In the genomic region with DNA sequence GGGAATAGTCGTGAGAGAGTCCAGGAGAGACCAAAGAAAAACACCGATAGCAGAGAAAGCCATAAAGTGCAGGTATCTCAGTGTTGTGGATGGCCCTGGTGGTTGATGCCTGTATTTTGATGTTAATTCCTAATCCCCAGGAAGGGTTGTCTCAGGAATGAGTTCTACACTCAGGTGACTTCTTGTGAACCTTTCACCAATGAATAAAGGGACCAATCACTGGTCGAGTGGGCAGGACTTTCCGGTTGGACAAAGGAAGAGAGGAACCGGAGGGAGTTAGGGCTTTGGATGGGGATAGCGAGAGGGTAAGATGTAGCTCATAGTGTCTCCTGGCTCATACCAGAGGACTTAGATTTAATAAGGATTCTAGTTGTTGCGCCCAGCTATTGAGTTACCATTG, we compare ENCODE assay signal across 12 mouse cellular contexts. TPM values are rescaled to one million over a fixed set of nuclear protein-coding genes. Genes with fewer than 3 reads are reported as not detected.
DNase-seq lines count a peak whose midpoint lies in the region; ATAC-seq and TF ChIP-seq lines count a peak whose summit lies in the region.
"Had no signal": no experiment of that assay in that cellular context is flagged by ENCODE, and none has a peak within 500 bp of the region (broad histone marks: within the 10 kb centered on the region; RNA-seq: fewer than 3 reads in every experiment).

No protein-coding gene starts in this region.

- H3K4me3 ChIP-seq in heart, embryonic 12.5 days = peak overlapping the region; percentile 37
- H3K4me3 ChIP-seq in ES-E14 (ENCODE audit: insufficient read depth in 1 of 2, low read depth in 1 of 2, low read length in 2 of 2, poor library complexity in 1 of 2, severe bottlenecking in 1 of 2) = peak overlapping the region; percentile 76 to 88
- no peak overlapping the region; the same call in 1 of the 2 replicates for H3K4me3 ChIP-seq in hindbrain, embryonic 14.5 days (replicated peaks; ENCODE audit: low read length)
- H3K4me3 ChIP-seq in midbrain, postnatal 0 days (ENCODE audit: low read depth, low read length) = no peak overlapping the region
- H3K4me3 ChIP-seq: limb, embryonic 15.5 days; midbrain, embryonic 13.5 days had no signal

- peak overlapping the region; percentile 62 for H3K4me2 ChIP-seq in heart, embryonic 12.5 days
- 0 out of 2 replicates have a peak overlapping the region, but pooled peaks have one; percentile 15 for H3K4me2 ChIP-seq in hindbrain, embryonic 14.5 days (replicated peaks)
- no peak overlapping the region for H3K4me2 ChIP-seq in midbrain, postnatal 0 days (ENCODE audit: low read depth, low read length, poor library complexity, severe bottlenecking)
- H3K4me2 ChIP-seq: limb, embryonic 15.5 days; midbrain, embryonic 13.5 days had no signal

- H3K9me3 ChIP-seq in heart, embryonic 12.5 days (replicated peaks) = peaks cover 6% of the 10 kb centered on the region; the same call in 1 of the 2 replicates
- H3K9me3 ChIP-seq in ES-E14 (ENCODE audit: control insufficient read depth, insufficient read depth, low read depth, low read length) = no peaks in the 10 kb centered on the region
- H3K9me3 ChIP-seq in hindbrain, embryonic 14.5 days (ENCODE audit: control insufficient read depth, low read length) = no peaks in the 10 kb centered on the region
- H3K9me3 ChIP-seq in midbrain, postnatal 0 days (ENCODE audit: low read length) = no peaks in the 10 kb centered on the region
- H3K9me3 ChIP-seq: limb, embryonic 15.5 days; midbrain, embryonic 13.5 days had no signal

- 19% methylated on average over 7 of the region's 7 CpGs for WGBS in heart, embryonic 12.5 days
- WGBS in hindbrain, embryonic 14.5 days = 12% methylated on average over 7 of the region's 7 CpGs
- 12% methylated on average over 7 of the region's 7 CpGs for WGBS in midbrain, postnatal 0 days

- DNase-seq in heart, postnatal 4 days = no peak
- DNase-seq in ES-E14 (ENCODE audit: low read depth, low spot score) = peak; percentile 79
- DNase-seq in hindbrain, embryonic 14.5 days (ENCODE audit: low spot score) = no peak
- DNase-seq in kidney, postnatal 25 days = peak; percentile 34 to 66
- no peak for DNase-seq in lung, postnatal 36 days
- no peak for DNase-seq in lung, postnatal 10 days
- DNase-seq in midbrain, postnatal 0 days (ENCODE audit: low spot score) = no peak
- DNase-seq: adrenal gland, postnatal 36 days had no signal

- H3K9ac ChIP-seq in heart, embryonic 12.5 days = peak overlapping the region; percentile 35; the same call in 1 of the 2 replicates
- H3K9ac ChIP-seq in ES-E14 (ENCODE audit: insufficient read depth, low read depth, low read length, poor library complexity, severe bottlenecking) = peak overlapping the region; percentile 78
- H3K9ac ChIP-seq in hindbrain, embryonic 14.5 days = no peak overlapping the region
- H3K9ac ChIP-seq in midbrain, postnatal 0 days (replicated peaks; ENCODE audit: low read length, poor library complexity, severe bottlenecking) = no peak overlapping the region
- H3K9ac ChIP-seq: limb, embryonic 15.5 days; midbrain, embryonic 13.5 days had no signal

- no peak for TF ChIP-seq CTCF in midbrain, postnatal 0 days (IDR thresholded peaks at IDR 0.05)

- in situ Hi-C loops in ES-E14 (cut with MboI; ENCODE audit: low sequenced_read_pairs in 2 of 2, unreplicated experiment in 2 of 2) = no loop called here

- 0 out of 2 replicates have a peak, but pooled peaks cover 3% of the 10 kb centered on the region for H3K36me3 ChIP-seq in heart, embryonic 12.5 days
- no peaks in the 10 kb centered on the region for H3K36me3 ChIP-seq in ES-E14 (ENCODE audit: control insufficient read depth, insufficient read depth, low read length, poor library complexity, severe bottlenecking)
- 0 out of 2 replicates have a peak, but pooled peaks cover 3% of the 10 kb centered on the region for H3K36me3 ChIP-seq in hindbrain, embryonic 14.5 days (replicated peaks; ENCODE audit: control insufficient read depth, insufficient read depth)
- H3K36me3 ChIP-seq in midbrain, postnatal 0 days (ENCODE audit: insufficient read depth, low read length) = no peaks in the 10 kb centered on the region
- H3K36me3 ChIP-seq: midbrain, embryonic 13.5 days had no signal

- H3K27me3 ChIP-seq in heart, embryonic 12.5 days (replicated peaks) = no peaks in the 10 kb centered on the region
- no peaks in the 10 kb centered on the region for H3K27me3 ChIP-seq in hindbrain, embryonic 14.5 days (ENCODE audit: control insufficient read depth, insufficient read depth, low read length)
- no peaks in the 10 kb centered on the region for H3K27me3 ChIP-seq in midbrain, postnatal 0 days (ENCODE audit: insufficient read depth, low read length)
- H3K27me3 ChIP-seq: CH12.LX; limb, embryonic 15.5 days; midbrain, embryonic 13.5 days had no signal

- no peak for ATAC-seq in heart, embryonic 12.5 days (ENCODE audit: insufficient number of reproducible peaks, low FRiP score)
- no peak for ATAC-seq in hindbrain, embryonic 14.5 days (ENCODE audit: low FRiP score)
- no peak for ATAC-seq in midbrain, postnatal 0 days (ENCODE audit: low FRiP score)
- ATAC-seq: midbrain, embryonic 13.5 days had no signal

- 0 out of 2 replicates have a peak, but pooled peaks cover 4% of the 10 kb centered on the region for H3K4me1 ChIP-seq in heart, embryonic 12.5 days (replicated peaks)
- H3K4me1 ChIP-seq in ES-E14 (ENCODE audit: control insufficient read depth in 2 of 2, insufficient read depth in 2 of 2, low read length in 2 of 2, poor library complexity in 1 of 2) = peaks cover 5 to 7% of the 10 kb centered on the region in 2 experiments; a peak in 1 of 4 replicates
- H3K4me1 ChIP-seq in hindbrain, embryonic 14.5 days (replicated peaks; ENCODE audit: control insufficient read depth, insufficient read depth, low read length) = no peaks in the 10 kb centered on the region
- no peaks in the 10 kb centered on the region for H3K4me1 ChIP-seq in midbrain, postnatal 0 days (ENCODE audit: insufficient read depth, low read length)
- H3K4me1 ChIP-seq: limb, embryonic 15.5 days; midbrain, embryonic 13.5 days had no signal

- no peak overlapping the region for H3K27ac ChIP-seq in heart, embryonic 12.5 days (ENCODE audit: poor library complexity, severe bottlenecking)
- H3K27ac ChIP-seq in ES-E14 (ENCODE audit: insufficient read depth, low read depth, low read length, poor library complexity, severe bottlenecking) = peak overlapping the region; percentile 80; the same call in 1 of the 2 replicates
- no peak overlapping the region for H3K27ac ChIP-seq in hindbrain, embryonic 14.5 days
- no peak overlapping the region for H3K27ac ChIP-seq in midbrain, postnatal 0 days (ENCODE audit: low read depth, low read length)
- H3K27ac ChIP-seq: limb, embryonic 15.5 days; midbrain, embryonic 13.5 days had no signal

TF ChIP-seq in ES-E14, 5 proteins besides CTCF, POLR2A, EP300 and RAD21:
- TF ChIP-seq ZNF384 (IDR thresholded peaks at IDR 0.05; ENCODE audit: low read depth, low read length) (no peak), HCFC1 (IDR thresholded peaks at IDR 0.05; ENCODE audit: borderline replicate concordance, insufficient read depth, low read length) (no peak), ZC3H11A (IDR thresholded peaks at IDR 0.05; ENCODE audit: borderline replicate concordance, low read depth, low read length) (no peak), MAFK (IDR thresholded peaks at IDR 0.05; ENCODE audit: insufficient read depth, low read depth, low read length) (no peak)

RNA-seq across cellular contexts. Expression of a gene that starts 9.2 kb away (rescaled TPM):
- 38.6 and 43.3 TPM in 2 replicates for polyA plus RNA-seq in heart, embryonic 12.5 days (2016; fragmentation: Nextera tagmentation; extraction: Ambion mirVana)
- total RNA-seq in heart, postnatal 4 days (2021) = 10 to 100 TPM; 28.5 to 29.8 TPM
- 23.9 and 25.7 TPM in 2 replicates for total RNA-seq in ES-E14 (2012; rRNA removed)
- 45.9 and 49.9 TPM in 2 replicates for polyA plus RNA-seq in hindbrain, embryonic 14.5 days (2014; fragmentation: Nextera tagmentation; extraction: Ambion mirVana)
- total RNA-seq in midbrain, postnatal 0 days (2014; rRNA removed) = 29.8 and 42.1 TPM in 2 replicates
- 38.9 and 40.3 TPM in 2 replicates for polyA plus RNA-seq in midbrain, postnatal 0 days (2015; fragmentation: Nextera tagmentation; extraction: Ambion mirVana)

RNA-seq across cellular contexts. Expression of a gene that starts 24.9 kb away (rescaled TPM):
- polyA plus RNA-seq in heart, embryonic 12.5 days (2016; fragmentation: Nextera tagmentation; extraction: Ambion mirVana) = 84.1 and 86.2 TPM in 2 replicates
- total RNA-seq in heart, postnatal 4 days (2021) = 100 to 1,000 TPM; 102 to 108 TPM
- 59.1 and 78.8 TPM in 2 replicates for total RNA-seq in ES-E14 (2012; rRNA removed)
- 116 and 131 TPM in 2 replicates for polyA plus RNA-seq in hindbrain, embryonic 14.5 days (2014; fragmentation: Nextera tagmentation; extraction: Ambion mirVana)
- total RNA-seq in midbrain, postnatal 0 days (2014; rRNA removed) = 83.7 and 87.9 TPM in 2 replicates
- polyA plus RNA-seq in midbrain, postnatal 0 days (2015; fragmentation: Nextera tagmentation; extraction: Ambion mirVana) = 128 and 132 TPM in 2 replicates

RNA-seq across cellular contexts. Expression of a gene that starts 25.7 kb away (rescaled TPM):
- 31.9 and 33.9 TPM in 2 replicates for polyA plus RNA-seq in heart, embryonic 12.5 days (2016; fragmentation: Nextera tagmentation; extraction: Ambion mirVana)
- 10 to 100 TPM; 17.9 to 20.3 TPM for total RNA-seq in heart, postnatal 4 days (2021)
- 18.1 and 24.4 TPM in 2 replicates for total RNA-seq in ES-E14 (2012; rRNA removed)
- 36.6 and 37.8 TPM in 2 replicates for polyA plus RNA-seq in hindbrain, embryonic 14.5 days (2014; fragmentation: Nextera tagmentation; extraction: Ambion mirVana)
- total RNA-seq in midbrain, postnatal 0 days (2014; rRNA removed) = 42.5 and 44.0 TPM in 2 replicates
- polyA plus RNA-seq in midbrain, postnatal 0 days (2015; fragmentation: Nextera tagmentation; extraction: Ambion mirVana) = 45.2 and 46.6 TPM in 2 replicates

RNA-seq across cellular contexts. Expression of a gene that starts 25.7 kb away (rescaled TPM):
- polyA plus RNA-seq in heart, embryonic 12.5 days (2016; fragmentation: Nextera tagmentation; extraction: Ambion mirVana) = 96.8 and 111 TPM in 2 replicates
- total RNA-seq in heart, postnatal 4 days (2021) = 10 to 100 TPM; 76.2 to 80.2 TPM
- total RNA-seq in ES-E14 (2012; rRNA removed) = 41.1 and 41.6 TPM in 2 replicates
- polyA plus RNA-seq in hindbrain, embryonic 14.5 days (2014; fragmentation: Nextera tagmentation; extraction: Ambion mirVana) = 60.3 and 66.1 TPM in 2 replicates
- total RNA-seq in midbrain, postnatal 0 days (2014; rRNA removed) = 17.3 and 18.4 TPM in 2 replicates
- polyA plus RNA-seq in midbrain, postnatal 0 days (2015; fragmentation: Nextera tagmentation; extraction: Ambion mirVana) = 139 and 155 TPM in 2 replicates

RNA-seq across cellular contexts. Expression of a gene that starts 32.0 kb away (rescaled TPM):
- 55.1 and 55.7 TPM in 2 replicates for polyA plus RNA-seq in heart, embryonic 12.5 days (2016; fragmentation: Nextera tagmentation; extraction: Ambion mirVana)
- total RNA-seq in heart, postnatal 4 days (2021) = 10 to 100 TPM; 23.2 to 23.7 TPM
- 23.1 and 30.7 TPM in 2 replicates for total RNA-seq in ES-E14 (2012; rRNA removed)
- polyA plus RNA-seq in hindbrain, embryonic 14.5 days (2014; fragmentation: Nextera tagmentation; extraction: Ambion mirVana) = 80.1 and 85.8 TPM in 2 replicates
- total RNA-seq in midbrain, postnatal 0 days (2014; rRNA removed) = 59.5 and 65.9 TPM in 2 replicates
- polyA plus RNA-seq in midbrain, postnatal 0 days (2015; fragmentation: Nextera tagmentation; extraction: Ambion mirVana) = 81.0 and 82.6 TPM in 2 replicates

Comparison
In these comparisons a context has a peak if more than half of its experiments do, and no peak if none do; other contexts are left out.
1. H3K4me3 ChIP-seq: peak in heart, embryonic 12.5 days (single experiment) and ES-E14 (2 of 2); none in hindbrain, embryonic 14.5 days (single experiment) and midbrain, postnatal 0 days (single experiment).
2. H3K9ac ChIP-seq: peak in heart, embryonic 12.5 days (single experiment) and ES-E14 (single experiment); none in hindbrain, embryonic 14.5 days (single experiment) and midbrain, postnatal 0 days (single experiment).
3. DNase-seq: peak in ES-E14 (single experiment) and kidney, postnatal 25 days (2 of 2); none in heart, postnatal 4 days (single experiment), hindbrain, embryonic 14.5 days (single experiment), lung, postnatal 36 days (single experiment), lung, postnatal 10 days (single experiment) and midbrain, postnatal 0 days (single experiment).